Mouse (Mus musculus) testis, postnatal 14 days (tissue): ENCODE measurements around the gene Sipa1l1.
A peak's percentile ranks its signal among the peaks of the same experiment; 100 is the strongest.

Source experiments
- DNase-seq: peaks from one replicate; pipeline ENCODE4 v3.0.0; 2021; ENCODE audit warnings: low spot score

Gene Sipa1l1

GRCm38 (mm10) chr12:82425853-82426252 lies 256.7 kb downstream of the Sipa1l1 start:
- no peak for DNase-seq

GRCm38 (mm10) chr12:82427416-82427815 lies 258.3 kb downstream of the Sipa1l1 start:
- DNase-seq = no peak

DNA sequence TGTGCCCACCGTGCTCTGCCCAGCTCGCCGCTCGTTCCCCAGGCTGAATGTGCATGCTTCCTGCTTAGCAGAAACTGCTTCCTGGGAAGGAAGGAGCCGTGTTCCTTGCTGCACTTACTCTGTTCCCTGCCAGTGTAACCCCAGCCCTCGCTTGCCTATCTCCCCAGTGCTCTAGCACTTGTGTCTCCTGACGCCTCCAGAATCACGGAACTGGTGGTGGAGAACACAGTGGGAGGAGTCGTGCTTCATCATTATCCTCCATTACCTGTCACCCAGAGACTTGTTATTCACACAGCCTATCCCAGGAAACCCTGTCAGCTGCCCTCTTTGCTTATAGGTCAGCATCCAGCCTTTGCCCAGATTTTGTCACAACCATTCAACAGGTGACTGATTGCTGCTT lies 259.3 kb downstream of the Sipa1l1 start:
- DNase-seq = no peak

GRCm38 (mm10) chr12:82433311-82433710 lies 264.2 kb downstream of the Sipa1l1 start:
- DNase-seq = no peak

DNA sequence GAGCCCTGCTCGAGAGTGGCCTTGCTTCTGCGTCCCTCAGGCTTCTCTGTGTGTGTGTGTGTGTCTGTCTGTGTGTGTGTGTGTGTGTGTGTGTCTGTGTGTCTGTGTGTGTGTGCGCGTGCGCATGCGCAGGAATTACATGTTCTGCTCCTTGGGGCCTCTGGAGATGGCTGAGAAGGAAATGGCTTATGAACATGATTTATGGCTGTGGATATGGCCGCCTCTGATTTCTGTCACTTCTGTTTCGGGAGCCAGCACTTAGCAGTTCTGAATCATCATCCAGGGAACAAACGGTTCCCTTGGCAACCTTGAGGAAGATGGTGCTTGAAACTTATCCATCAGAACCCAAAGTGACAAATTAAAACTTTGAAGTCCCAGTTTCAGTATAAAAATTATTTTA lies 265.5 kb downstream of the Sipa1l1 start:
- DNase-seq = no peak

GRCm38 (mm10) chr12:82441479-82441878 lies 272.4 kb downstream of the Sipa1l1 start:
- no peak for DNase-seq

DNA sequence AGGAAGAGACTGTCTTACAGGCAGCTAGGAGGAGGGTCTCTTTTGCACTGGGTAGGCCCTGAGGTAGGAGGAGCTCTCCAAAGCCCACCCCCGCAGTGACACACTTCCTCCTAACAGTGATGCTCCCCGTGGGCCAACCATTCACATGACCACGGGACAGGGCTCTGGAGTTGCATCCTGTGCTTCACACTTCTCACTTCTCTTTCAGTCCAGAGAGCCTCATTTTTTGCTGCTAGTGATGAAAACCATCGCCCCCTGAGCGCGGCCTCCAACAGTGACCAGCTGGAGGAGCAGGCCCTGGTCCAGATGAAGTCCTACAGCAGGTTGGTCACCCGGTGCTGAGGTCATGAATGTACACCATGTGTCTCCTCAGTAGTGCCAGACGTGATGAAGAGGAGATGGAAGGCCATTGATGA lies 277.5 kb downstream of the Sipa1l1 start:
- DNase-seq = no peak

GRCm38 (mm10) chr12:82448129-82448815 lies 279.2 kb downstream of the Sipa1l1 start:
- no peak for DNase-seq

DNA sequence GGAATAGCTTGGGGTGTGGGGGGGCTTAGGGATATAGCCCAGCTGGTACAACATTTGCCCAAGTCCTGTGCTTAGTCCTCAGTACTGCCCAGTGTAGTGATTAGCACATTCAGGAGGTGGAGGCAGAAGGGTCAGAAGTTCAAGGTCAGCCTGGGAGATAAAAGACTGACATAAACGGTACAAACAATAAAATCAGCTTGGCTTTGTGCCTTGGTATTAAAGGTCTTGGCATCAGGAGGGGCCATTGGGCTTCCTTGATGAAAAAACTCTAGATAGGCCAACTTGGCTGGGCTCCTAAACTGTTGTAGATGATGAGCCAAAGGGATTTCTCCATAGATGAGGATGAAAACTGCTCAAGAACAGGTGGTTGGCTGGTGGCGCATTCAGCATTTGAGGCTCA lies 283.3 kb downstream of the Sipa1l1 start:
- DNase-seq = no peak

DNA sequence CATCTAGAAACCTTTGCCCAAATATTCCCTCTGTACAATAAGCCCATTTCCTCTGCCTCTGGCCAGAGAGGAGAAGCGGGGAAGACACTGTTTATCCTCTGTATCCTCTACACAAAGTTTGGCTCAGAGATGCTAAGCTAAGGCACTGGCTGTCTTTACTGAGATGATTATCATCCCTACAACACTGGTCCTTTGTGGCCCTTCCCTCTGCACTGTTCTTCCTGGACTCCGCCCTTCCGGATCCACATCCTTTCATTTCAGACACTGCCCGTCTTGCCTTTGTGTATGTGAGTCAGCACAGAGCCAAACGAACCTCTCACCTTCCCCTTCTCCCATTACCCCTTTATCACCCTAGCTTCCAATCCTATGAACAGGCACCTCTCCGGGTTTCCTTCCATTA lies 285.3 kb downstream of the Sipa1l1 start:
- DNase-seq = no peak

DNA sequence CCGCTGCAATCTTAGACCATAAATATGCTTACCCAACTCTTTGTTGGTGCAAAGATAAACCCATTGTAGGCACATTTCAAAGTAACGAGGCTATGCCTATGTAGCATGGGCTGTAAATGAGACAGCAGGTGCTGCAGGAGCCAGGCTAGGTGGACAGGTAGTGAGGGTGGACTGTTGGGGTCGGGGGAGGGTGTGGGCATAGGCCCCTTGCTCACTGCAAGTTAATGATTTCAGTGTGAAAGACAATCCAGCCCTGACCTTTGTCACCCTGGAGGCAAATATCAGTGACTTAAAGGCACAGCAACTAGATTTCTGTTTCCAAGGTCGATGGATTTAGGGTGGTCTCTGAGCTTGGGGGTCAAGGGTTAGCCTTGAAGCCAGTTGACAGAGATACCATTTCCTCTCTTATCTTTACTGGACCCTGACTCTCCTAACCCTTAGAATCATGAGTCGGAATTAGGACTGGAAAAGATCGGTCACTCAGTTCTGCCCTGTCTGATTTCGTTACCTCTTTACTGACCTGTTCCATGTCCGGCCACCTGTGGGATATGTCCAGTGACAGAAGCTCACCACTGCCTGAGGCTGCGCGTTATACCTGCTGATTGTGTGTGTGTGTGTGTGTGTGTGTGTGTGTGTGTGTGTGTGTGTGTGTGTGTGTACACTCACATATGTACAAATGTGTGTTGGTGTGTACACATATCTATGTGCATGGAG lies 286.7 kb downstream of the Sipa1l1 start:
- no peak for DNase-seq

GRCm38 (mm10) chr12:82456414-82456805 lies 287.3 kb downstream of the Sipa1l1 start:
- no peak for DNase-seq

- DNase-seq = no peak
Observed at GRCm38 (mm10) chr12:82457609-82458008, 288.5 kb downstream of the Sipa1l1 start.

DNA sequence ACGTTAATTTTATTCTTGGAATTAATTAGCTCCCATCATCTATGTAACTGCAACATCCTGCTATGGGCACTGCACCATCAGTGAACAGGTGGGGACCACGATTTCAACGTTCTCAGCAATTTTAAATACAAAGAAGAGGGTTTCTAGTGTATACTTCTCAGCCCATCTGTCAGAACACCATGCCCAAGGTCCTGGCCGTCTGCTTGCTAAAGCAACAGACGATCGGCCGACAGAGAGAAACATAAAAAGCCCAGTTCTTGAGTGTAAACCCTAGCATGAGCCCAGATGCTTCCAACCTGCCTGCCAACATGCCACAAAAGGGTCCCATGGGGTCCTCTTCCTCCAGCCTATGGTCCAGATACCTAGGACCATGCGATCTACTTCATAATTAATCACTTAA lies 288.9 kb downstream of the Sipa1l1 start:
- DNase-seq = no peak

DNA sequence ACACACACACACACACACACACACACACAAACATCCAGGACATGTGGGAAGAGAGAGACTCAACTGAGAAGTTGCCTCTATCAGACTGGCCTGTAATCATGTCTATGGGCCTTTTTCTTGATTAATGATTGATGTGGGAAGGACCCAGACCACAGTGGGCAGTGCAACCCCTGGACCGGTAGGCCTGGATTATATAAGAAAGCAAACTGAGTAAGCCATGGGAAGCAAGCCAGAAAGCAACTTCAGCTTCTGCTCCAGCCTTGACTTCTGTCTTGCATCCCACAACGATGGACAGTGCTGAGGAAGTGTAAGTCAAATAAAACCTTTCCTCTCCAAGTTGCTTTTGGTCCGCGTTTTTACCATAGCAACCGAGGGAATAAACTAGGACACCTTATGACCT lies 298.1 kb downstream of the Sipa1l1 start:
- no peak for DNase-seq

DNA sequence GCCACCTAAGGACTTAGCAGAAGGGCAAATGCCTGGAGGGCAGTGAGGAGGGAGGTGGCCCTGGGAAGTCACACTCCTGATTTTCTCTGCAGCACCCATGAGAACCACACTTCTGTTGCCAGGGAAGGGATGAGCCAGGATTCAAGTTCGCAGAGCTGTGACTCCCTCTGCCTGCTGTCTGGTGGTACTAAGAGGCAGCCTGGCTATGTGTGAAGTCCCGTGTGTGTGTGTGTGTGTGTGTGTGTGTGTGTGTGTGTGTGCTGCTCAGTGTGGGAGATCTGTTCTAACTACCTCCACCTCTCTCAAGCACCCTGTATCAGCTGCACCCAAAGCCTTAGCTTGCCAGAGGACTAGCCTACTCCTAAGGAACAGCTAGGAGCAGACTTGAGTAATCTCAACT lies 298.5 kb downstream of the Sipa1l1 start:
- DNase-seq = no peak

DNA sequence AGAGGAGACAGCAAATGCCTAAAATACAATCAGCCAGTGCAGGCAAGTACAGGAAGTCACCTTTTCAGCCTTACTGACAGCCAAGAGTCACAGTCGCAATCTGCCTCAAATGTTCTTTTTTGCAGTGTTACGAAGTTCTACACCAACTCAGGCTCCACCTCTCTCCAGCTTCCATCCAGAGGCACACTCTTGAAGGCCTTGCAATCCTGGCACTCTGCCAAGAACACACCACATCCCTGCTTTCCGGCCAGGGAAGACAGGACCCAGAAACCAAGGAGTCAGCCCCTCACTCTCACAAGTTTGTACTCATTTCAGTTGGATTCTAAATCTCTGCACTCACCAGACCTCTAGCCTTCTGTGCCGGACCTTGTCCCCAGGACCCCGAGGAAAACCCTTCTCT lies 299.3 kb downstream of the Sipa1l1 start:
- peak; percentile 55 for DNase-seq

DNA sequence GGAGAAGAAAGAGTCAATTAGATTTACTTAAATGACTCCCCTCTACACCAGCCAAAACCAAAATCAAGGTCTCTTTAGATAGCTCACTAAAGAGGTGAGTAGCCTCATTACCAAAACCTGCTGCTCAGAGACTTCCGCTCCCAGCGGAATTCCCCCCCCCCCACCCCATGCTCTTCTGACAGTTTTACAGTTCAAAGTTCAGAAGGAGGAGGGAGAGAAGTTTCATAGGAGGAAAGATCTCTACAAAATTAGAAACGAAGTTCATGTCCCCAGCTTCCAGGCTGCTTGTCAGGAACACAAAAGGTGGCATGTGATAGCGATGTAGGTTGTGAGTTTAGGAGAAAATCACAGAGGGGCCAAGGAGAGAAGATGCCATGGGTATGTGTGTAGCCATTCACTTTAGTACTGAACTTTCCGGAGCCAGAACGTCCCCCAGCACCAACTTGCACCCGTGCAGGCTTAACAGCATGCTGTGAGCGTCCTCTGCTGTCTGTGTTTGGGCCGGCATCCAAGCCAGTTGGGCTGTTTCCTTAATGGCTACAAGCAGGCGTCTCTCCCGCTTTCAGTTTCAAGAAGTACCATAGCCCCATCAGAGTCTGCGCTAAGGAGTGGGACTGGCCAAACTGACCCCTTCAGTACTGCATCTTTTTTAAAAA lies 300.7 kb downstream of the Sipa1l1 start:
- peak; percentile 77 for DNase-seq

DNA sequence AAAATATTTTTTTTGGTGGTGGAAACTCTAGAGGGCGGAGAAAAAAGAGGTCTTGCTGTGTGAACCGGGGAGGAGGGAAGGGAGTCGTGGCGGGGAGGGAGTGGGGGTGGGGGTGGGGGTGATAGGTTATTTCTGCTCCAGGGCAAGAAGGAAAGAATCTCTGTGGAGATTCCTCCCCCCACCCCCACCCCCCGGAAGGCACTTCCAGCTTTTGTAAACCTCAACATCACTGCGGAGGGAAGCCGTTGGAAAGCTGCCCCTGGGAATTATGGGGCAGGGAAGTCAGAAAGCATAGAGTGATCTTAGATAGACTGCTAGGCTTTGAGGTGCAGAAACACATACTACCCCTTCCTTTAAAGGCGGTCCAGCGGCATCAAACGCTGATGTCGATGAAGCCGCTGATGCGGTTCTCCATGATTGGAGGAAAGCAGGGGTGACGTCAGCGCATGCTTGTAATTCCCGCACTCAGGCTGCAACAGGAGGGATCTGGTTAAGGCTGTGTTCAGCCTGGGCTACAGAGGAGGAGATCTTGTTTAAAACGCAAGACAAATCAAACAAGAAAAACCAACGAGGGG lies 301.3 kb downstream of the Sipa1l1 start:
- DNase-seq = peak; percentile 61

DNA sequence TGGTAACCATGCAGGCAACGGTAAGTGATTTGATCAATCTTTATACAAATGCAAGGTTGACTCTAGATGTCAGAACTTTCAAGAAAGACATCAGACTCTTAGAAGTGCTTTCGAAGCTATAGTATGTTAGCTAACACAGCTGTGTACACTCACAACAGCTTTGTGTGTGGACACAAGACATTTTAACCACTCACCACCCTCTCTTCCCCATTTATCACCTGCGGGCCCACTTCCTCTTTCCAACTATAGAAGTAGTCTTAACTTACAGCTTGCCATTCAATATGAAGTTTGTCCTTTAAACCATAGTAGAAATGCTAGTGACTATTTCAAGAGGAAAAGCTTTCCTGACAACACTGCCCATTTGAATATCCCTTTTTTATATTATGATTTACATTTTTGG lies 303.7 kb downstream of the Sipa1l1 start:
- no peak for DNase-seq

GRCm38 (mm10) chr12:82473238-82473637 lies 304.1 kb downstream of the Sipa1l1 start:
- DNase-seq = no peak

DNA sequence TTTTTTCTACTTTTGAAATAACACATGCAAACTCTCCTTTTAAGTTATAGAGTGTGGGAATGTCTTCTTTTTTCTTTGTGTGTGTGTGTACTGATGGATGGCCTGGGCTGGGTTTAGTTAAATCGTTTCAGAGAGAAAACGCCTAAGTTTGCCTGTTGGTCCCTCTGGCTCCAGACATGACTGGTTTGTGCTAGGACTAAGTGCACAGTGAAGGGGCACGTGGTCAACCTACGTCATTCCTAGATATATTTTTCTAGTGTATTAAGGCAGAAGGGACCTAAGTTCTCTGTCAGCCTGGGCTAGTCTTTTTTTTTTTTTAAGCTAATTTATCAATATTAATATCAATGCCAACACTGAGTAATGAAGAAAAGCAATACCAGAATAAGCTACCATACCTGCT lies 305.3 kb downstream of the Sipa1l1 start:
- no peak for DNase-seq

DNA sequence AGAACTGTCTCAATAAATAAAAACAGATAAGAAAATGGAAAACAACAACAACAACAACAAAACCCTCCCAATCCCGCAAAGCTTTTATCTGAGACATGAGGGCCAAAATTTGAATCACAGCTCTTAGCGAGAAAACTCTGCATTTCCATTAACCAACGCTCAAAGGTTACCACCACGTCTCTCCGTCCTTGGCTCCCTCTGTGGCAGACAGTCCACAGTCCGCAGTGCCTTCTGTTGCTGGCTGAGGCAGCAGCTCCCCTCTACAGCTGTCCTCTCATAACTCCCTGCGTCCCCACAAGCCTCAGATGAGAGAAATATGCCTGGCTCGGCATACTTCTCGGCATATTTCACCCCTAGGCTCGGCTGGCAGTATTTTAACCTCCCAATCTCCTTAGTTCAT lies 306.9 kb downstream of the Sipa1l1 start:
- DNase-seq = no peak
